Mouse (Mus musculus) limb, embryonic 15.5 days (tissue): ENCODE results near the gene Gm3383. TPM values are rescaled to one million over a fixed set of nuclear protein-coding genes. Genes with fewer than 3 reads are reported as not detected.
"Not testable (repeated sequence)": the region's sequence is repeated elsewhere in the genome, so short reads cannot be mapped to it uniquely, and the experiment has no call there.

Experiments
- ATAC-seq: fragments of 200-750 bp; cut with Nextera tagmentation; 2 replicates; pipeline ENCODE4 v1.8.0; 2017; ENCODE audit warnings: low read depth, moderate TSS enrichment; ENCODE audit not compliant: insufficient number of reproducible peaks, low FRiP score, low TSS enrichment
- H3K27ac ChIP-seq: fragments of 300-500 bp; sonication (generic); 2 replicates; pipeline ENCODE4 v1.5.1; 2015; ENCODE audit warnings: moderate library complexity, mild to moderate bottlenecking, inconsistent platforms
- H3K27me3 ChIP-seq: fragments of 300-500 bp; sonication (generic); 2 replicates; pipeline ENCODE4 v1.6.1; 2015; ENCODE audit warnings: inconsistent platforms
- H3K36me3 ChIP-seq: fragments of 300-500 bp; sonication (generic); 2 replicates; pipeline ENCODE4 v1.6.1; 2015; ENCODE audit warnings: inconsistent platforms
- H3K4me1 ChIP-seq: fragments of 300-500 bp; sonication (generic); 2 replicates; pipeline ENCODE4 v1.6.1; 2015; ENCODE audit warnings: inconsistent platforms
- H3K4me2 ChIP-seq: fragments of 300-500 bp; sonication (generic); 2 replicates; pipeline ENCODE4 v1.6.1; 2015; ENCODE audit warnings: mild to moderate bottlenecking, inconsistent platforms
- H3K4me3 ChIP-seq: fragments of 300-500 bp; sonication (generic); 2 replicates; pipeline ENCODE4 v1.5.1; 2015; ENCODE audit warnings: mild to moderate bottlenecking, inconsistent platforms
- H3K9ac ChIP-seq: fragments of 300-500 bp; sonication (generic); 2 replicates; pipeline ENCODE4 v1.6.1; 2015; ENCODE audit warnings: inconsistent platforms
- H3K9me3 ChIP-seq: fragments of 300-500 bp; sonication (generic); 2 replicates; pipeline ENCODE4 v1.6.1; 2016; ENCODE audit warnings: inconsistent platforms
- whole genome bisulfite sequencing: fragments of 180-500 bp; shearing (Covaris S2); methylation state at CpG from one replicate; pipeline ENCODE4 v1.1.7; 2015; 5-methylcytosine and 5-hydroxymethylcytosine counted together
- polyA plus RNA-seq: library from polyadenylated mRNA; unstranded; fragments of >200 nt; fragmentation: Nextera tagmentation; extraction: Ambion mirVana; gene quantifications from 2 replicates; pipeline ENCODE4 v1.2.1, GENCODE M21; 2015

Gm3383 gene
- polyA plus RNA-seq: 0.47 and 0.61 TPM in 2 replicates

DNA sequence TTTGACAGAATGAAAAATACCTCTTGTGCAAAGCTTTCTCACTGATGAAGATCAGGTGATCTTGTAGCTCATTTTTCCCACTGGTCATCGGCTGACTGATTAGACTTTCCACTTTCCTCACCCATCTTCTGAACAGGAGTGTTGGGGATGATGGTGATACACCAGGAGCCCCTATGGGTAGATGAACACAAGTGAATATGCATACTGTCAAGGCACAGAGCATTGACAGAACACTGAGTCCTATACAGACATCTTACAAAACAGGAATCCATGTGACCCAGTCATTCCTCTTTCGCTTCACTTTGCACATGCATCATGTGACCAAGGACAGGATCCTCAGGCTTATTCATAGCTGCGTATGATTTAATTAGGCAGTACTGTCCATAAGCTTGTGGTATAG lies at the start of gene Gm3383:
Gm3383 (minus strand) TSS at position 101 of the 400 bp plus-strand sequence.
- WGBS: no CpG with 5 or more reads among the region's 3 CpGs
- not testable (repeated sequence) for H3K9me3 ChIP-seq, H3K27ac ChIP-seq

DNA sequence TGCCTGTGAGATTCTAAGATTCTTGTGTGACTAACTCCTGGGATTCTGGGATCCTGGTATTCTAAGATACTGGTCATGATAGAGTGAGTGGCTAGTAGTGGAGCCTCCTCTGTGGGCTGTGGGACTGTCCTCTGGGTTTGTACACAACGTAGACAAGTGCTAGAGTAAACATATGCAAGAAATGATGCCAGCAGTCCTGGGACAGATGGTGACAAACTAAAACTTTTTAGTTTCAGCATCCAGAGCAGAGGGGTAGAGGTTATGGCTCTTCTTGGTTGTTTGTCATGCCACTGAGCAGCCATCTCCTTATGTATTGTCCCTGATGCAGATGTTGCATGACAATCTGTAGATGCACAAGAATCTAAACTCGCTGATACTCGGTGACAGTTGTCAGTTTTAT lies 48.1 kb upstream of the Gm3383 start:
- H3K27me3 ChIP-seq, H3K4me1 ChIP-seq, H3K9ac ChIP-seq, H3K36me3 ChIP-seq, H3K4me2 ChIP-seq, ATAC-seq, H3K9me3 ChIP-seq, H3K27ac ChIP-seq, H3K4me3 ChIP-seq: not testable (repeated sequence)
- WGBS: 83% methylated on average over 3 of the region's 3 CpGs

More for the DNA sequence above, at the start of gene Gm3383:
- H3K36me3 ChIP-seq, H3K4me3 ChIP-seq, H3K9ac ChIP-seq, H3K4me2 ChIP-seq, ATAC-seq, H3K27me3 ChIP-seq, H3K4me1 ChIP-seq: not testable (repeated sequence)

DNA sequence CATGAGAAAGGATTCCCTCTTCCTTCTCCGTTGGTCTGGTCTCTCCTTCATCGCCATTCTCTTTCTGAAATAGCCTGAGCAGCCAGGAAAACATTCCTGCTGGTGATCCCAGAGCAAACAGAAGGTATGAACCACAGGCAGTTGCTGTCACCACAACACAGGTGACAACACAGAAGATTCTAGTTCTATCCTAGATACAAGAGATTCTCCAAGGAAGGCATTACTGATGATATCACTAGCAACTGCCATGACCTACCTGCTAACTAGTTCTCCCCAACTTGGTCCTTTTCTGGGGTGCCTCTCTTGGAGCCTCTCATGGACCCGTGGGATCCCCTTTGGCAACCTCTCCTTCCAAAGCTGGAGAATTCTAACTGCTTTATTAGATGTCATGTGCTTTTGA lies 22.4 kb upstream of the Gm3383 start, which contains the start of gene Gm3424:
Gm3424 (minus strand) TSS at position 101 of the 400 bp plus-strand sequence.
- not testable (repeated sequence) for H3K36me3 ChIP-seq, H3K9ac ChIP-seq

DNA sequence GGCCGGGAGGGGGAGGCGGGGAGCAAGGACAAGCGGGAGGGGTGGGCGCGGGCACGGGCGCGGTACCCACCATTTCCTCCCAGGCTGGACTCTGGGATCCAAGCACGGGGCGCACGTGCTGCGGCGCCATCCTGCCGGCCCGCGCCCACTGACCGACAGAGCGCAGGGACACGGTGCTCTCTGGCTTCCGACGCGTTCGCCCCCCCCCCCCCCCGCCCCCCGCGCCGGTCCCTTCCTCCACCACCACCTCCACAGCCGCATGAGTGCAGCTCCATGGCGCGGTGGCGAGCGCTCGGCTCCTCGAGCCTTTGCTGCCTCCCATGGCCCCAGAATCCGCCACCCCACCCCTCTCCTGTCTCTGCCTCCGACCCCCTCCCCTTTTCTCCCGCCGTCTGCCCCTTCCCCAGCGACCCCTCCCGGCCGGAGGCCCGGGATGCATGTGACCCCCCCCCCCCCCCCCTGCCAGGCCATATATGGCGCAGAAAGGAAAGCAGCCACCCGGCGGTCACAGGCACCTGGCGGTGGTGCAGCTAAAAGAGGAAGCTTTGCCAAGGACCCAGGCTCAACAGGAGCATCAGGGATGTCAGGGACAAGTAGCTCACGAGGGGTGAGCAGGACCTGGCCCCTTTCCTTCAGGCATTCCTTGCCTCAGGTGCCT lies 5.0 kb upstream of the Gm3383 start:
- no CpG with 5 or more reads among the region's 47 CpGs for WGBS

More for the DNA sequence above, 22.4 kb upstream of the Gm3383 start, which contains the start of gene Gm3424:
- not testable (repeated sequence) for H3K4me1 ChIP-seq, H3K4me3 ChIP-seq, H3K4me2 ChIP-seq, ATAC-seq, H3K27ac ChIP-seq, H3K27me3 ChIP-seq, H3K9me3 ChIP-seq
- WGBS: no CpG with 5 or more reads among the region's 3 CpGs

DNA sequence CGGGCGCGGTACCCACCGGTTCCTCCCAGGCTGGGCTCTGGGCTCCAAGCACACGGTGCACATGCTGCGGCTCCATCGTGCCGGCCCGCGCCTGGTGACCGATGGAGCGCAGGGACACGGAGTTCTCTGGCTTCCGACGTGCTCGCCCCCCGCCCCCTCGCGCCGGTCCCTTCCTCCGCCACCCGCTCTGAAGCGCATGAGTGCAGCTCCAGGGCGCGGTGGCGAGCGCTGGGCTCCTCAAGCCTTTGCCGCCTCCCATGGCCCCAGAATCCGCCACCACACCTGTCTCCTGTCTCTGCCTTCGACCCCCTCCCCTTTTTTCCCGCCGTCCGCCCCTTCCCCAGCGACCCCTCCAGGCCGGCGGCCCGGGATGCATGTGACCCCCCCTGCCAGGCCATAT lies 66.3 kb downstream of the Gm3383 start, which contains the start of gene Gm3373:
Gm3373 (minus strand) TSS at position 101 of the 400 bp plus-strand sequence.
- not testable (repeated sequence) for H3K27me3 ChIP-seq, H3K9me3 ChIP-seq, ATAC-seq, H3K4me3 ChIP-seq, H3K27ac ChIP-seq, H3K4me2 ChIP-seq, H3K4me1 ChIP-seq, H3K9ac ChIP-seq, H3K36me3 ChIP-seq
- WGBS: no CpG with 5 or more reads among the region's 37 CpGs

More for the DNA sequence above, 5.0 kb upstream of the Gm3383 start:
- not testable (repeated sequence) for H3K9me3 ChIP-seq, H3K36me3 ChIP-seq, H3K9ac ChIP-seq, H3K4me2 ChIP-seq, H3K27ac ChIP-seq, ATAC-seq, H3K4me1 ChIP-seq, H3K4me3 ChIP-seq, H3K27me3 ChIP-seq

DNA sequence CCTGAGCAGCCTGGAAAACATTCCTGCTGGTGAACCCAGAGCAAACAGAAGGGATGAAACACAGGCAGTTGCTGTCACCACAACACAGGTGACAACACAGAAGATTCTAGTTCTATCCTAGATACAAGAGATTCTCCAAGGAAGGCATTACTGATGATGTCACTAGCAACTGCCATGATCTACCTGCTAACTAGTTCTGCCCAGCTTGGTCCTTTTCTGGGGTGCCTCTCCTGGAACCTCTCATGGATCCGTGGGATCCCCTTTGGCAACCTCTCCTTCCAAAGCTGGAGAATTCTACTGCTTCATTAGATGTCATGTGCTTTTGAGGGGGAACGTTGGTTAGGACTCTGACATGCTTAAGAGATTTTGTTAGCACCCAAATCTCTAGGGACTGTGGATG lies 120.4 kb downstream of the Gm3383 start, which contains the start of gene Gm9603:
Gm9603 (minus strand) TSS at position 101 of the 400 bp plus-strand sequence.
- not testable (repeated sequence) for H3K4me3 ChIP-seq, H3K9me3 ChIP-seq

DNA sequence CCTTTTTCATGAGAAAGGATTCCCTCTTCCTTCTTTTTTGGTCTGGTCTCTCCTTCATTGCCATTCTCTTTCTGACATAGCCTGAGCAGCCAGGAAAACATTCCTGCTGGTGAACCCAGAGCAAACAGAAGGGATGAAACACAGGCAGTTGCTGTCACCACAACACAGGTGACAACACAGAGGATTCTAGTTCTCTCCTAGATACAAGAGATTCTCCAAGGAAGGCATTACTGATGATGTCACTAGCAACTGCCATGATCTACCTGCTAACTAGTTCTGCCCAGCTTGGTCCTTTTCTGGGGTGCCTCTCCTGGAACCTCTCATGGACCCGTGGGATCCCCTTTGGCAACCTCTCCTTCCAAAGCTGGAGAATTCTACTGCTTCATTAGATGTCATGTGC lies 174.9 kb downstream of the Gm3383 start, which contains the start of gene Gm8265:
Gm8265 (minus strand) TSS at position 101 of the 400 bp plus-strand sequence.
- WGBS: no CpG with 5 or more reads among the region's 1 CpGs
- not testable (repeated sequence) for H3K4me3 ChIP-seq, H3K4me1 ChIP-seq, H3K4me2 ChIP-seq, ATAC-seq, H3K27me3 ChIP-seq, H3K9ac ChIP-seq, H3K9me3 ChIP-seq, H3K27ac ChIP-seq, H3K36me3 ChIP-seq

More for the DNA sequence above, 120.4 kb downstream of the Gm3383 start, which contains the start of gene Gm9603:
- no CpG with 5 or more reads among the region's 2 CpGs for WGBS
- H3K4me1 ChIP-seq, ATAC-seq, H3K9ac ChIP-seq, H3K27ac ChIP-seq, H3K27me3 ChIP-seq, H3K4me2 ChIP-seq, H3K36me3 ChIP-seq: not testable (repeated sequence)

Other genes with a start within 250 kb of the Gm3383 start
- gene Gm8265, start 175.0 kb downstream of the Gm3383 start, polyA plus RNA-seq: not detected in 2 replicates
- gene Gm9603, start 120.5 kb downstream of the Gm3383 start, polyA plus RNA-seq: not detected in 2 replicates
- 0.19 and 0.46 TPM in 2 replicates for gene Gm3373, start 66.4 kb downstream of the Gm3383 start, polyA plus RNA-seq
- not detected in 2 replicates for gene Gm3424, start 22.3 kb upstream of the Gm3383 start, polyA plus RNA-seq
- gene Gm8237, start 72.4 kb upstream of the Gm3383 start, polyA plus RNA-seq: 0.29 and 0.37 TPM in 2 replicates
- 0.29 and 0.35 TPM in 2 replicates for gene Gm3248, start 153.8 kb upstream of the Gm3383 start, polyA plus RNA-seq
- gene Gm3453, start 171.2 kb upstream of the Gm3383 start, polyA plus RNA-seq: not detected in 2 replicates